Mouse (Mus musculus) telencephalon, adult 2 months (tissue): Measurements from ENCODE around the gene Myo16.
A peak's percentile ranks its signal among the peaks of the same experiment; 100 is the strongest.

Experiments used
- DNase-seq: peaks from one replicate; pipeline ENCODE4 v3.0.0-alpha.2; 2011; ENCODE audit warnings: low read depth, low spot score

Gene Myo16

GRCm38 (mm10) chr8:10175976-10176375, 22.3 kb downstream of the Myo16 start:
- DNase-seq: no peak

GRCm38 (mm10) chr8:10177131-10177530, 23.4 kb downstream of the Myo16 start:
- DNase-seq: no peak

GRCm38 (mm10) chr8:10178986-10179385, 25.3 kb downstream of the Myo16 start:
- DNase-seq: no peak

GRCm38 (mm10) chr8:10190607-10191006, 36.9 kb downstream of the Myo16 start:
- DNase-seq: no peak

GRCm38 (mm10) chr8:10198164-10198563, 44.5 kb downstream of the Myo16 start:
- peak; percentile 17 for DNase-seq

GRCm38 (mm10) chr8:10199301-10199700, 45.6 kb downstream of the Myo16 start:
- no peak for DNase-seq

GRCm38 (mm10) chr8:10200042-10200441, 46.3 kb downstream of the Myo16 start:
- DNase-seq: no peak

- no peak for DNase-seq
Measured at GRCm38 (mm10) chr8:10215023-10215422, 61.3 kb downstream of the Myo16 start.

GRCm38 (mm10) chr8:10219761-10220276, 66.1 kb downstream of the Myo16 start:
- no peak for DNase-seq

- no peak for DNase-seq
Measured at GRCm38 (mm10) chr8:10222770-10223169, 69.1 kb downstream of the Myo16 start.

- DNase-seq: no peak
Measured at GRCm38 (mm10) chr8:10223528-10224194, 70.0 kb downstream of the Myo16 start.

GRCm38 (mm10) chr8:10224305-10224971, 70.7 kb downstream of the Myo16 start:
- DNase-seq: no peak

- no peak for DNase-seq
Measured at GRCm38 (mm10) chr8:10225018-10225417, 71.3 kb downstream of the Myo16 start.

- peak; percentile 72 for DNase-seq
Measured at GRCm38 (mm10) chr8:10230746-10231369, 77.1 kb downstream of the Myo16 start.

- DNase-seq: no peak
Measured at GRCm38 (mm10) chr8:10234516-10234915, 80.8 kb downstream of the Myo16 start.

GRCm38 (mm10) chr8:10243344-10243743, 89.6 kb downstream of the Myo16 start:
- no peak for DNase-seq

- no peak for DNase-seq
Measured at GRCm38 (mm10) chr8:10249156-10249555, 95.4 kb downstream of the Myo16 start.

- DNase-seq: no peak
Measured at GRCm38 (mm10) chr8:10255741-10256140, 102.0 kb downstream of the Myo16 start.

- no peak for DNase-seq
Measured at GRCm38 (mm10) chr8:10256563-10256962, 102.9 kb downstream of the Myo16 start.

GRCm38 (mm10) chr8:10270094-10270493, 116.4 kb downstream of the Myo16 start:
- DNase-seq: no peak

- no peak for DNase-seq
Measured at GRCm38 (mm10) chr8:10292600-10292999, 138.9 kb downstream of the Myo16 start.

GRCm38 (mm10) chr8:10300797-10301196, 147.1 kb downstream of the Myo16 start:
- DNase-seq: no peak

GRCm38 (mm10) chr8:10303061-10303460, 149.3 kb downstream of the Myo16 start:
- no peak for DNase-seq
